Mouse (Mus musculus) thymus, adult 2 months (tissue): Measurements from ENCODE around the gene Dcpp2.

ENCODE experiments used
- CTCF ChIP-seq: fragments of 200-500 bp; IDR thresholded peaks from 2 replicates; pipeline ENCODE4 v1.5.1; 2012; ENCODE audit warnings: mild to moderate bottlenecking, control low read depth, low read length, moderate library complexity, borderline replicate concordance; ENCODE audit not compliant: control insufficient read depth, poor library complexity, insufficient read depth; ENCODE audit errors: extremely low read depth
- POLR2A ChIP-seq: fragments of 200-500 bp; IDR thresholded peaks from 2 replicates; pipeline ENCODE4 v1.6.1; 2012; ENCODE audit warnings: mild to moderate bottlenecking, low read length, control low read depth, moderate library complexity; ENCODE audit not compliant: control insufficient read depth, poor library complexity, insufficient read depth; ENCODE audit errors: extremely low read depth

- TF ChIP-seq CTCF (no peak), POLR2A (no peak)
Measured at GRCm38 (mm10) chr17:23876741-23877140, 3.9 kb upstream of the Dcpp2 start.
